Mouse (Mus musculus): ENCODE measurements around the gene Fubp1. TPM values are rescaled to one million over a fixed set of nuclear protein-coding genes. Genes with fewer than 3 reads are reported as not detected.

The Fubp1 gene
- 283 and 332 TPM in 2 replicates for polyA plus RNA-seq (2014; fragmentation: Nextera tagmentation; extraction: Ambion mirVana)

DNA sequence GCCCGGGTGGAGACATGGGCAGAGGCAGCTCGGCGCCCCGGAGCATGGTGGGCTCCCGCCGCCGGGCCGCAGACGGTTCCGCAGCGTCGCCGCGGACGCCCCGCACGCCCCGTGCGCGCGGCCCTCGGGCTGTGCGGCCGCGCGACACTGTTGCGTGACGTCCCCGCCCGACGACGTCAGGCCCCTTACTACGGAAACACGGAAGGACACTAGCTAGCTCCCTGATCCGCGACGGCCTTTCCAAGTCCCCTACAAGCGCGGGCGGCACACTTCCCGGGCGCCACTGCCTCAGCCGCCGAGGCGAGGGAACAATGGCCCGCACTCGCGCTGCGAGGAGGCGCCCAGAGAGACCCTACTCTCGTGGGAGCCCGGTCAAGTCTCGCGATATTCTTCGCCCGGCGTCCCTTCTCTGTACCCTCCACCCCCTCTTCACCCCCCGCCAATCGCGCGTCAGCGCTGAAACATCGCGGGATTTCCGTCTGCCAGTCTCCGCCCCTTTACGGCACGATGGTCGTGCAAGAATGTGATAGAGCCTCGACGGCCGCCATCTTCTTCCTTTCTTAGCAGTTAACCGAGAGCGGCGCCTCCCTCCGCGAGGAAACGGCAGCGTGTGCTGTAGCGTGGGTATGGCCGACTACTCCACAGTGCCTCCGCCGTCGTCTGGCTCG, at the start of gene Fubp1, which contains the start of gene Dnajb4:
Gene Fubp1 (plus strand): TSS at position 456 of the 668 bp plus-strand sequence.
Gene Dnajb4 (minus strand): TSS at position 336 of the 668 bp plus-strand sequence.
- H3K4me1 ChIP-seq (ENCODE audit: control insufficient read depth, insufficient read depth, low read length), result peaks cover 18% of the 10 kb centered on the region
- 0% methylated on average over 79 of the region's 85 CpGs for WGBS
- peak; percentile 98 for ATAC-seq (ENCODE audit: low FRiP score, low TSS enrichment)
- H3K9me3 ChIP-seq (ENCODE audit: control insufficient read depth, low read length), result no peaks in the 10 kb centered on the region
- no peaks in the 10 kb centered on the region for H3K27me3 ChIP-seq (ENCODE audit: control insufficient read depth, insufficient read depth, low read length)
- peaks cover 6% of the 10 kb centered on the region; the same call in 1 of the 2 replicates for H3K36me3 ChIP-seq (ENCODE audit: control insufficient read depth, insufficient read depth, low read length)
- peak within 1 kb of the TSS; percentile 94 for H3K4me2 ChIP-seq (replicated peaks; ENCODE audit: low read depth, low read length)
- peak within 1 kb of the TSS; percentile 100 for H3K9ac ChIP-seq (ENCODE audit: low read depth, low read length)
- H3K4me3 ChIP-seq (ENCODE audit: low read length), result peak within 1 kb of the TSS; percentile 99
- H3K27ac ChIP-seq (ENCODE audit: low read depth, low read length), result peak within 1 kb of the TSS; percentile 99

DNA sequence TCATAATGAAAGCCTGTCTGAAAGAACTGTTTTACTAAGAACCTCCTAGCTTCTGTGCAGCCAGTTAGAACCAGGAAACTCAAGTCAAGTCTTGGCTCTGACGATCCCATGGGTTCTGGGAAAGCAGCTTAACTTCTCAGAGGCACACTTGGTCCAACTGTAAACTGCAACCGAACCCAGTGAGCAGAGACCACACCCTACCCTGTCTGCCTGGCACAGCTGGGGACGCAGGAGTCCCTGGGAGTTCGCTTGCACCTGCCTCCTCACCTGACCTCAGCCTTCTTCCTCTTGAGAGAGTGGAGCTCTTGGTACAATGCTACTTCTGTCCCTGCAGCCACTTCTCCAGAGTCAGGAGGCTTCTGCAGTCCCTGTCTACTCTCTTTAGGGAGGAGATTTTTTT, 49.6 kb upstream of the Fubp1 start:
- H3K4me3 ChIP-seq (ENCODE audit: low read length), result no peak overlapping the region
- ATAC-seq (ENCODE audit: low FRiP score, low TSS enrichment), result no peak
- no peaks in the 10 kb centered on the region for H3K36me3 ChIP-seq (ENCODE audit: control insufficient read depth, insufficient read depth, low read length)
- H3K9me3 ChIP-seq (ENCODE audit: control insufficient read depth, low read length), result no peaks in the 10 kb centered on the region
- no peak overlapping the region for H3K4me2 ChIP-seq (replicated peaks; ENCODE audit: low read depth, low read length)
- H3K27ac ChIP-seq (ENCODE audit: low read depth, low read length), result no peak overlapping the region
- 61% methylated on average over 4 of the region's 4 CpGs for WGBS
- H3K9ac ChIP-seq (ENCODE audit: low read depth, low read length), result no peak overlapping the region
- peaks cover 4% of the 10 kb centered on the region for H3K27me3 ChIP-seq (ENCODE audit: control insufficient read depth, insufficient read depth, low read length)
- 0 out of 2 replicates have a peak, but pooled peaks cover 8% of the 10 kb centered on the region for H3K4me1 ChIP-seq (ENCODE audit: control insufficient read depth, insufficient read depth, low read length)

DNA sequence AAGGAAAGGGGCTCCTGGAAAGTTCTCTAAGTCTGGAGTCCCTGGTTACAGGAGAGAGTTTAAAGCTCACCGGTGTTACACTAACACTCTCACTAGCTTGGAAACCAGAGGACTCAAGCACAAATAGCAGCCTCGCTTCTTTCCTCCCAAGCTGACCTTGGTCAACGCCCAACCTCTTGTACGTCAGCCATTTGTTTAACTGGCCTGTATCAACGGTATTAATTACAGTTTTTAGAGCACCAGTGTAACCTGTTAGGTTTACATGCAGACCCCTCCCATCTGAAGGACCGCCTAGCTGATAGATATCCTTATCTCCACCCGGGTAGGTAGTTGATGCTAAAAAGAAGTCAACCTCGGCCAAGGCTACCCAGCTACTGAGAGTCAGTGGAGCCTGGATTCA, 46.9 kb upstream of the Fubp1 start:
- Histone ChIP-seq H3K27me3 (ENCODE audit: control insufficient read depth, insufficient read depth, low read length) (peaks cover 9% of the 10 kb centered on the region), H3K4me3 (ENCODE audit: low read length) (no peak overlapping the region)
- WGBS, result 70% methylated on average over 8 of the region's 8 CpGs

DNA sequence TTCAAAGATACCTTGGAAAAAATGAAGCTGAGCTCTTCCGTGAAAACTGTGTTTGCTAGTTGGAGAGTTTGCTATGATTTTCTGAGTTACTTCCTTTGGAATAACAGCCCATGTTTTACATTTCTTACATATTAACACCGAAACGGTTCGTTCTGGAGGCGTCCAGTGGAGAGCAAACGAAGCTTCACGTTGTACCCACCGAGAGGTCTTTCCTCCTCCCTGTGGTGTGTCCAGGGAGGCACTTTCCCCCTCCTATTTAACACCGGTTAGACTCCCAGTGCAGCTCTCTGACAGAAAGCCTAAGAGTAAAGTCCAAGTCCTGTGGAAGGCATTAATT, 45.2 kb upstream of the Fubp1 start:
- 31% methylated on average over 9 of the region's 9 CpGs for WGBS
- Histone ChIP-seq H3K36me3 (ENCODE audit: control insufficient read depth, insufficient read depth, low read length) (no peaks in the 10 kb centered on the region), H3K9me3 (ENCODE audit: control insufficient read depth, low read length) (no peaks in the 10 kb centered on the region), H3K4me3 (ENCODE audit: low read length) (peak overlapping the region; percentile 54; the same call in 1 of the 2 replicates), H3K4me2 (replicated peaks; ENCODE audit: low read depth, low read length) (peak overlapping the region; percentile 95), H3K9ac (ENCODE audit: low read depth, low read length) (peak overlapping the region; percentile 58; the same call in 1 of the 2 replicates), H3K27ac (ENCODE audit: low read depth, low read length) (no peak overlapping the region), H3K27me3 (ENCODE audit: control insufficient read depth, insufficient read depth, low read length) (peaks cover 9% of the 10 kb centered on the region), H3K4me1 (ENCODE audit: control insufficient read depth, insufficient read depth, low read length) (peaks cover 22% of the 10 kb centered on the region; the same call in 1 of the 2 replicates)
- no peak; the same call in 1 of the 2 replicates for ATAC-seq (ENCODE audit: low FRiP score, low TSS enrichment)

More for the DNA sequence above, 46.9 kb upstream of the Fubp1 start:
- ATAC-seq (ENCODE audit: low FRiP score, low TSS enrichment), result no peak
- H3K9ac ChIP-seq (ENCODE audit: low read depth, low read length), result no peak overlapping the region
- H3K36me3 ChIP-seq (ENCODE audit: control insufficient read depth, insufficient read depth, low read length), result no peaks in the 10 kb centered on the region
- no peak overlapping the region for H3K27ac ChIP-seq (ENCODE audit: low read depth, low read length)
- peaks cover 22% of the 10 kb centered on the region; the same call in 1 of the 2 replicates for H3K4me1 ChIP-seq (ENCODE audit: control insufficient read depth, insufficient read depth, low read length)
- H3K4me2 ChIP-seq (replicated peaks; ENCODE audit: low read depth, low read length), result no peak overlapping the region
- no peaks in the 10 kb centered on the region for H3K9me3 ChIP-seq (ENCODE audit: control insufficient read depth, low read length)

DNA sequence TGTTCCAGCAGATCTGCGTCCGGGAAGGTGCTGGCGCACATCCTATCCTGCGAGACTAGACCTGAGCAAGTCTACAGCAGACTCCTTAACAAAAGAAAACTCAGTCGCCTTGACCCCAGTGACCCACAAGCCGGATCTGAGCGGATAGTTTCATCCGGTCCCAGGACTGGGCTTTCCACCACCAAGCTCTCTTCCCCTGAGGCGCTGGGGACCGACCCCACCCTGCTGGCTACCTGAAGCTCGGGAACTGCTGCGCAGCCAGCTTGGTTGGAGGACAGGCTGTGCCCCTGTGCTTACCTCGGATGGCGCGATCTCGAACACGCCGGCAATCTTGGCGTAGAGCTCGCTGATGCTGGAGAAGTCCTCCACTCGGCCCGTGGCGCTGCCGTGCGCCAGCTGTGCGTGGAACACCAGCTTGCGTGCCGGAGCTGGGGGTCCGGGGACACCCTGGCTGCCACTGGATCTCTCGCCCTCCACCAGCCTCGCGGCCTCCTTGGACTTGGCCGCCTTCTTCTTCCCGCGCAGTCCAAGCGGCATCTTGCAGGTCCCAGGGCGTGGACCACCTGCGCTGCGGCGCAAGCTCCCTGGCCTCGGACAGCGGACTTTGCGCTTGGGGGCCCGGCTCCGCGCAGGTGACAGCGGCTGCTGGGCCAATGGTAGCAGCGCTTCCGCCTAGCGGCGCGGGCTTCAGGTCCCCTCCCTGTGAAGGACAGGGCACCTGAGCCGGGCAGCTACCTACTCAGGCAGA, 44.7 kb upstream of the Fubp1 start:
- Histone ChIP-seq H3K36me3 (ENCODE audit: control insufficient read depth, insufficient read depth, low read length) (no peaks in the 10 kb centered on the region), H3K4me1 (ENCODE audit: control insufficient read depth, insufficient read depth, low read length) (peaks cover 22% of the 10 kb centered on the region; the same call in 1 of the 2 replicates), H3K4me2 (replicated peaks; ENCODE audit: low read depth, low read length) (peak overlapping the region; percentile 95), H3K27ac (ENCODE audit: low read depth, low read length) (no peak overlapping the region), H3K9me3 (ENCODE audit: control insufficient read depth, low read length) (no peaks in the 10 kb centered on the region), H3K27me3 (ENCODE audit: control insufficient read depth, insufficient read depth, low read length) (peaks cover 9% of the 10 kb centered on the region), H3K4me3 (ENCODE audit: low read length) (peak overlapping the region; percentile 54), H3K9ac (ENCODE audit: low read depth, low read length) (peak overlapping the region; percentile 58)
- 1% methylated on average over 53 of the region's 53 CpGs for WGBS
- peak; percentile 75 for ATAC-seq (ENCODE audit: low FRiP score, low TSS enrichment)

DNA sequence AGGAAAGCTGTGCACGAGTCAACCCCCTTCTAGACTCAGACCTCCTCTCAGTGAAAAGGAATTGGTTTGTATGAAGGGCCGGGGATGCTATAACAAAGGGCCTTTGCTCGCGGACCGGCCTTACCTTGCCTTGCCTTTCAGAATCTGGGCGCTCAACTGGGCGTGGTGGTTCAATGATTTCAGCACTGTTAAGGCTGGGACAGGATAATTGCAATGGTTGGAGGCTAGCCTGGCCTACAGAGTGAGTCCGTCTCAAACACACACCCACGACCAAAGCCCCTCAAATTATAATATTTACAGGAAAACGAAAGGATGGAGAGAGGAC, 44.2 kb upstream of the Fubp1 start, which contains the start of gene Gipc2:
Gene Gipc2 (minus strand): TSS at position 132 of the 325 bp plus-strand sequence.
- Histone ChIP-seq H3K9ac (ENCODE audit: low read depth, low read length) (peak within 1 kb of the TSS; percentile 58), H3K4me2 (replicated peaks; ENCODE audit: low read depth, low read length) (peak within 1 kb of the TSS; percentile 95), H3K36me3 (ENCODE audit: control insufficient read depth, insufficient read depth, low read length) (no peaks in the 10 kb centered on the region), H3K4me1 (ENCODE audit: control insufficient read depth, insufficient read depth, low read length) (peaks cover 22% of the 10 kb centered on the region; the same call in 1 of the 2 replicates), H3K9me3 (ENCODE audit: control insufficient read depth, low read length) (no peaks in the 10 kb centered on the region), H3K4me3 (ENCODE audit: low read length) (peak within 1 kb of the TSS; percentile 54), H3K27ac (ENCODE audit: low read depth, low read length) (no peak within 1 kb of the TSS), H3K27me3 (ENCODE audit: control insufficient read depth, insufficient read depth, low read length) (peaks cover 9% of the 10 kb centered on the region)
- no peak for ATAC-seq (ENCODE audit: low FRiP score, low TSS enrichment)
- 13% methylated on average over 10 of the region's 10 CpGs for WGBS

DNA sequence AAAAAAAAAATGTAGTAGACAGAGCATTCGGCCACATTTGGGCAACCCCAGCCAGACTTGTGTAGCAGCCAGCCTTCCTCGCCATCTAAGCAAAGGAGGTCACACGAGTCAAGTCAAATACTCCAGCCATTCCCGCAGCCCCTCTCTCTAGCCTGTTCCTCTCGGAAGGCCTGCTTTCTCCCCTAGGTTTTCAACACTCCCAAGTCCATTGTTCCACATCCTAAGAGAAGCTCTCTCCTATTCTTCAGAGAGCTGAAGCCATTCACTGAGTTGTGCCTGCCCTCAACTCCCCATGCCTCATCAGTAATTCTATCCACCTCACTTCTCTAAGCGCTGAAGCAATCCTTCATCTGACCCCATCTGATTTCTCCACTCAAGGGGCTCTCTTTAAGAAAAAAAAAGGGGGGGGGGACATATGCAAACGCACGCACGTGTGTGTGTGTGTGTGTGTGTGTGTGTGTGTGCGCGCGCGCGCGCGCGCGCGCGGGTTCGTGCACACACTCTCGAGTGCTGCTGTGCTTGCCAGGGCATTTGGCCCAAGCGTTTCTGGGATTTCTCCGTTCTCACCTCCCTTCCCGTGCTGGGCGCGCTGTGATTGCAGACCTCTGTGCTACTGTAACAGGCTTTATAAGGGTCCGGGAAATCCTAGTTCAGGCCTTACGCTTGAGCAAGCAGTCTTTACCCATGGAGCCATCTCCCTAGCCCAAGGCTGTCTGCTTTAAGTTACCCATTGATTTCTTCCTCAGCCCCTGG, 43.3 kb upstream of the Fubp1 start:
- 7% methylated on average over 29 of the region's 29 CpGs for WGBS
- Histone ChIP-seq H3K4me2 (replicated peaks; ENCODE audit: low read depth, low read length) (peak overlapping the region; percentile 47), H3K9me3 (ENCODE audit: control insufficient read depth, low read length) (no peaks in the 10 kb centered on the region), H3K4me3 (ENCODE audit: low read length) (peak overlapping the region; percentile 26), H3K4me1 (ENCODE audit: control insufficient read depth, insufficient read depth, low read length) (peaks cover 22% of the 10 kb centered on the region; the same call in 1 of the 2 replicates), H3K9ac (ENCODE audit: low read depth, low read length) (no peak overlapping the region), H3K36me3 (ENCODE audit: control insufficient read depth, insufficient read depth, low read length) (no peaks in the 10 kb centered on the region), H3K27ac (ENCODE audit: low read depth, low read length) (no peak overlapping the region), H3K27me3 (ENCODE audit: control insufficient read depth, insufficient read depth, low read length) (peaks cover 9% of the 10 kb centered on the region)
- peak; percentile 44; the same call in 1 of the 2 replicates for ATAC-seq (ENCODE audit: low FRiP score, low TSS enrichment)

DNA sequence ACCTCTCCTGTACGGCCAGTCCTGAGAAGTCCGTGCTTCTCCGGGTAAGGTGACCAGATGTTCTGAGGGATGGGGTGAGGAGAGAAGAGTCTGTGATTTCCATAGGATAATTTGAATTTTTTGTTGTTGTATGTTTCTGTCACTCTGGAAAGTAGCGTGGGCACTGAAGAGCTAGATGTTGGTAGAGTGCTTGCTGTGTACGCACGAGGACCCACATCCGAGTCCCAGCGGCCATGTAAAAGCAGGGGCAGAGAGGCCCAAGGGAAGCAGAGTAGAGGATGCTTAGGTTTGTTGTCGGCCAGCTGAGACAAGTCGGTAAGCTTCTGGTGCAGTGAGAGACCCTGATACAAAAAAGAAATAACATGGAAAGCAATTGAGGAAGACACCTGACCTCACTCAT, 42.2 kb upstream of the Fubp1 start:
- WGBS, result 93% methylated on average over 10 of the region's 10 CpGs
- no peak overlapping the region for H3K4me3 ChIP-seq (ENCODE audit: low read length)
- H3K36me3 ChIP-seq (ENCODE audit: control insufficient read depth, insufficient read depth, low read length), result no peaks in the 10 kb centered on the region
- no peak overlapping the region for H3K27ac ChIP-seq (ENCODE audit: low read depth, low read length)
- no peak for ATAC-seq (ENCODE audit: low FRiP score, low TSS enrichment)
- H3K4me1 ChIP-seq (ENCODE audit: control insufficient read depth, insufficient read depth, low read length), result peaks cover 22% of the 10 kb centered on the region; the same call in 1 of the 2 replicates
- H3K27me3 ChIP-seq (ENCODE audit: control insufficient read depth, insufficient read depth, low read length), result peaks cover 9% of the 10 kb centered on the region
- no peak overlapping the region for H3K4me2 ChIP-seq (replicated peaks; ENCODE audit: low read depth, low read length)
- no peaks in the 10 kb centered on the region for H3K9me3 ChIP-seq (ENCODE audit: control insufficient read depth, low read length)
- no peak overlapping the region for H3K9ac ChIP-seq (ENCODE audit: low read depth, low read length)
